Mouse (Mus musculus): ENCODE measurements around the gene Il1rapl2.

Gene Il1rapl2

DNA sequence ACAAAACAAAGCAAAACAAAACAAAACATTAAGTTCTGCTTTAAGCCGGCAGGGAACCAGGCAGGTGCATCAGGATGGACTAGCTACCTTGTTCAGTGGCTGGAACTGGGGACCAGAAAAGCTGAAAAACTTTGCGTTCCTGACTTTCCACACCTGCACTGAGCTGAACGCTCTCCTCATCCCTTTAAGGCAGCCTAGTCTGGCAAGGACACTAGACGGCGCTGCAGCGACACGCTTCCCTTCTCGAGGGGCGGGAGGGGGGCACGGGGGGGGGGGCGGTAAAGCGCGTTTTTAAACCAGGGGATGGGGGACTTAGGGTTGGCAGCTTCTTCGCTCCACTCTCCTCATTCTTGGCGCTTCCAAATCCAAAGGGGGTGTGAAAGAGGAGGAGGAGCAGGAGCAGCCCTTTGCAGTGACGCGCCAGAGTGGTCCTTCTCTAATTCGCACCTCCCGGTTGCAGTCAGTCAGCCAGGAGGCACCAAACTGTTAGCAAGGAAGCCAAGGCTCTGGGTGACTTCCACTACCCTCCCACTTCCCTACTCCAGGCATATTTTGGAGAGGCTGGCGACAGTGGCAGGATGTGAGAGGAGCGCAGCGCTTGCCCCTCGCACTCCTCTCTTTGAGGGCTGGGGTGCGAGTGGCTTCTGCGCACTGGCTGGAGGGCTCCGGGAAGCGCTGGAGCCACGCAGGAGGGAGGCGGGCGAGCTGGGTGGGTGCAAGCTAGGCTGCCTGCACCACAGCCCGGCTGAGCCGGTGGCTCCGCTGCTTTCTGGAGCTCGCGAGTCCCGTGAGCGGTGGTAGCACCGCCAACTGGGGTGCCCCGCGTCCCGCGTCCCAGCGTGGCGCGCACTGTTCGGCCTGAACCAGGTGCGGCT is at the start of gene Il1rapl2:
TSS of gene Il1rapl2 (plus strand) at position 288 of the 875 bp plus-strand sequence.
- CTCF ChIA-PET: interaction anchor here (0.6 kb wide), 1 partner anchor 977 kb away, joined by 3 read pairs; no protein-coding TSS in a partner anchor

DNA sequence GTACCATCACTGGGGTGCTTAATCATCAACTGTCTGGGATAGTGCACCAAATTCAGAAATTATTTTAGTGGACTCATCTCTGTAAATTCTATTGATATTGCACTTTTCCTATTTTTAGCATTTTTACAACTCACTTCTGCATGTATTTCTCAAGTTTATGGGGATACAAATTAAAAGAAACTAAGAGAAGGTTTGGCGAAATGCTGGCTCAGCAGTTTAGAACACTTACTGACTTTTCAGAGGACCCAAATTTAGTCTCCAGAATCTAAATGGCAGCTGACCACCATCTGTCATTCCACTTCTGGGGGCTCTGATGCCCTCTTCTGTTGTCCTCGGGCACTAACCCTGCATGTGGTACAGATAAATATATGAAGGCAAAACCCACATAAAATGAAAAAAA is 22.1 kb upstream of the Il1rapl2 start:
- CTCF ChIA-PET: no interaction called here

GRCm38 (mm10) chrX:137569472-137570188 is 778 bp upstream of the Il1rapl2 start:
- CTCF ChIA-PET: interaction anchor here (0.6 kb wide), 1 partner anchor 978 kb away, joined by 3 read pairs; no protein-coding TSS in a partner anchor

GRCm38 (mm10) chrX:137582656-137583055 is 12.2 kb downstream of the Il1rapl2 start:
- CTCF ChIA-PET: no interaction called here

- CTCF ChIA-PET: no interaction called here
These were observed 50.3 kb downstream of the Il1rapl2 start for GRCm38 (mm10) chrX:137620697-137621096.

DNA sequence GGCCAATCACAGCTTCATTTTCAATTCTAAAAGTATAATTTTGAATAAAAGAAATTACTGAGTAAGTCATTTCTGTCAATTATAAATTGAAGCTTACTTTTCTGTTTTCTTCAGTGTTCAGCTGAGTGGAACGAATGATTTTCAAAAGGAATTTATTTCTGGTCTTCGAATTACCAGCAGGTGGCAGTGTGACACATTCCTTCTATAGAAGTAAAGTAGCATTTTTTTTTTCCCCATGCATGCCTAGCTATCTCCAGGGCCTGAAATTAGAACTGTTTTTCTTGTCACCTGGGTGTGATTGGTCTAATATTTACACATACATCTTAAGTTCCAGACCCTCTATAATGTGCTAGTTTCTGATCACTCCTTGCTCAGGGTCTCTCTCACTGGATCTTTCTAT is 96.6 kb downstream of the Il1rapl2 start:
- CTCF ChIA-PET: no interaction called here

DNA sequence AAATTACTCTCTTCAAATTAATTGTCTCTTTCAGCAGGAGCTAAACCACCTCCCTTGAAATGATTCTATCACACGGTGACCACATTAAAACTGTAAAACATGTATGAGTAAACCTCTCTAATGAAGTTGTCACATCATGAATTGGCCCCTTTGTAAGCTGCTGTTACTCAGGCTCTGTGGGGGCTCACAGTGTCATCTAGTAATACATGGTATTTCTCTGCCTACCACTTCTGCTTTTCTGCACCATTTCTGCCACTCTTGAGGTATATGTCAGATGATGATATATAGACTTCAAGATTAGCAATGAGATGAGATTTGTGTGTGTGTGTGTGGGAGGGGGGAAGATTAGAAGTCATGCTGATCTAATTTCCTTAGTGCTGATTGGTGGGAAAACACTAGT is 117.6 kb downstream of the Il1rapl2 start:
- CTCF ChIA-PET: no interaction called here

GRCm38 (mm10) chrX:137700006-137700405 is 129.6 kb downstream of the Il1rapl2 start:
- CTCF ChIA-PET: no interaction called here

DNA sequence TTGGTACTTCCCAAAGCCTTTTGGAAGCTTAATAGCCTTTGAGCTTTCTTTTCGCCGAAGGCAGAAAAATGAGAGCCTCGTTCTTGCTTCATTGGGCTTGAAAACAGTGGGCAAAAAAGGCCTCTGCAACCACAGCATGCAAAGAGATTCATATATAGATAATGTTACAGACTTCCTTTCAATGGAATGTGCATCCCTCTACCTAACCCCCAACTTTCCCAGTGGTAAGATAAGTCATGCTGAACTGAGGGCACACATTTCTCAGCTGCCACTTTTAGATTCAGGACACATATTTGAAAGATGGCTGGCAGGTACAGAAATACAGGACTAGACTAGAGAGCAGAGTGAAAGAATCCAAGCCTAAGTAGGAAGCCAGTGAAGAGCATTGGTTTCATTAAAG is 185.1 kb downstream of the Il1rapl2 start:
- CTCF ChIA-PET: no interaction called here

DNA sequence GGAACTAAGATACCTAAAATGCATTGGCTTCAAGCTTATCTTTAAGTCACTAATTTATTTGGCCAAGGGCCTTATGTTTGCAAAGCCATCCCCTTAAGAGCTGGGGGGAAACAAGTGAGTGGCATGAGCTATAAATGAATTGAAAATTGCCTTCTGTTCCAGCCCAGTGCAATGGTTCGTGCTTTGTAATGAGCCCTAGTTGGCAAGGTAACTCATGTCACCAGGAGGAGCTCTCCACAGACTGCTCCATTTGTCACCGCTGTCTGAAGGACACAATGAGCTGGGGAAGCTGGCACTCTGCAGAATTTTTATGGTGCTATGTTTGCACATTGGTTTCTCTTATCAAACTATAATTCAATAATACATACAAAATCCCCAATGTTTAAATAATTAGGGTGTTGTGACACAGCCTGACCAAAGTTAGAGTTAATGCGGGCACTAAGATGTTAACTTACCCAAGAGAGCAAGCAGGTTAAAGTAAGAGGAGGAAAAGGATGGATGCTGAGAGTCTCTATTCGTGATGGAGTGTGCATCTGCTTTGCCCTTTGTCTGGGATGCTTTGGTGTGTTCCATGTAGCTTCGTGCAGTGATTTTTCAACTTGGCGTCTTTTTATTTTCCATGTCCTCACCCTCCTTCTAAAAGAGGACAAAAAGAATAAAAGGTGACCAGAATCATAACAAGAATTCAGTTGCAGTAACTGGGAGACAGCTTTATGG is 235.2 kb downstream of the Il1rapl2 start:
- CTCF ChIA-PET: no interaction called here

DNA sequence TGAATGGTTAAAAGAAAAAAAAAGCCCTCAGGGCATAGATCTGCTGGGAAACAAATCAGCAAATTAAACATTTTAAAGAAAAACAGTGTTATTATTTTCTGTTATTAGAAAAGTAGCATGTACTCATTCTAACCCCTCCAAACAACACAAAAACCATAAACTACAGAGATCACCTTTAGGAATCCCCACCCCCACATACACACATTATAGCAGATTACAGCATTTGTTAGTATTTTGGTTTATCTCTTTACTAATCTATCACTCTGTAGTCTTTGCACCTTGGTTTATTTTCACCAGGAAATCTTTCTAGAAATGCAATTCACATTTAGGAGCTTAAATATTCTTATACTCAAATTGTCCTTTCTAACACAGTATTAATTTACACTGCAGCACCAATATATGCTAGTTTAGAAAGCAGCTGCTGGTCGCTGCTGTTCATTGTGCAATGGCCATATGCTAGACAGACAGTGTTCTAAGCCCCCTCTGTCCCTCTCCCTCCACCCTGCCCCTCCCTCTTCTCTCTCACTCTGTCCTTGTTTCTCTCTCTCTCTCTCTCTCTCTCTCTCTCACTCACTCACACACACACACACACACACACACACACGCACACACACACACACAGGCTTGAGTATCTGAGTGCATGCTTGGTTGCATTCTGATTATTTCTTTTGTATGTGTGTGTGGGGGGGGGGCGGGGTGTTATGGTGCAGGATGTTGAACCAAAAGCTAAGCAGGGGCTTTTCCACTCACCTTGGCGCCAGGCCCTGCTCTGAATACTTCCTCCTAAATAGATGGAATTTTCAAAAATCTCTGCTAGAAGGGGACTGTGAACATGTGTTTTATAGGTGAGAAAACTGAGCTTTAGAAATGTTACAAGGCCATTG is 236.1 kb downstream of the Il1rapl2 start:
- CTCF ChIA-PET: no interaction called here

DNA sequence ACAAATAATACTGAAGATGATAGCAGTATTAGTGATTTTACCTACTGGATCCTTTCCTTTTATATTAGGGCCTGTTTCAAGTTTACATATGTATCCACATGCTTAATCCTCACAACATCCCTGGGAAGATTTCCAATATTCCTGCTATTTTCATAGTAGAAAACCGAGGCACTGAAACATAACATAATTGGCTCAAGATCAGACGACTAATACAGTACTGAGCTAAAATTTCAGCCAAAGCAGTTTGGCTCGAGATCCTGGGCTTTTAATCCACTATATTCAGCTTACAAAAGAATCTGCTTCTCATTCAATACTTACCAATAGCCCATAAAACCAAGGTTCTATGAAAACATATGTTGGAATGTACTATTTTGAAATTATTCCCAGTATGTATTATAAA is 239.1 kb downstream of the Il1rapl2 start:
- CTCF ChIA-PET: no interaction called here

DNA sequence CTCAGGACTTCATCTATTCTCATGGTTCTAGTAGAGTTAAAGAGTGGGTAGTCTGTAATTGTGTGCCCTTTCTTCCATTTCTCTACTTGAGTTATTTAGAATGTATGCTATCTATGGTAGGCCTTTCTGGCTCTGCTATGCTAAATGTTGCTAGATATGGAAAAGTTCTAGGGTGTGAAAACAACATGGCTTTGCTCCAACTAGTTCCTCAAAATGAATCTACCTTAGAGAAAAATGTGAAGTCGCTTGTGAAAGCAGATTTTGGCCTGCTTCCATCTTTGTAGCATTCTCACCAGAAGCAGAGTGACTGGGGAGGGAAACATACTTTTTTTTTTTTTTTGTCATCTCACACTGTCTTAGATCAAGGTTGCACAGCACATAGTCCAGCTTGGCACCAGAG is 241.7 kb downstream of the Il1rapl2 start:
- CTCF ChIA-PET: no interaction called here

GRCm38 (mm10) chrX:137848936-137849335 is 278.5 kb downstream of the Il1rapl2 start:
- CTCF ChIA-PET: no interaction called here

- CTCF ChIA-PET: interaction anchor here (0.5 kb wide), 1 partner anchor 18 kb away, joined by 3 read pairs; no protein-coding TSS in a partner anchor
These were observed 353.1 kb downstream of the Il1rapl2 start for GRCm38 (mm10) chrX:137923490-137923889.

- CTCF ChIA-PET: no interaction called here
These were observed 356.4 kb downstream of the Il1rapl2 start for GRCm38 (mm10) chrX:137926835-137927234.

DNA sequence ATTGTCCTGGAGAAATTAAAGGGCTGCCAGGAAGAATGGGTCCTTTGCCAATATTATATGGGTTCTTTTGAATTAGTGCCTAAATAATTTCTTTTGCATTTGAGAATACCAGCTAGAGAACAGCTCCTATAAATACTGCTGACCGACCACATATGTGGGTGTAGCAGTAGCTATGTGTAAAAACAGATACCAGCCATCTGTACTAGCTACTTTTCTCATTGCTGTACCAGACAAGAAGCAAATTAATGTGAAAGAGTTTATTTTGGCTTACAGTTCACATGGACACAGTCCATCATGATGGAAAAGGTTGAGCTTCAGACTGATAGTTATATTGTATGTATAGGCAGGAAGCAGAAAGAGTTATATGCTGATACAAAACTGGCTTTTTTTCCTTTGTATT is 377.3 kb downstream of the Il1rapl2 start:
- CTCF ChIA-PET: no interaction called here

GRCm38 (mm10) chrX:137971306-137971705 is 400.9 kb downstream of the Il1rapl2 start:
- CTCF ChIA-PET: no interaction called here

GRCm38 (mm10) chrX:138043113-138043512 is 472.7 kb downstream of the Il1rapl2 start:
- CTCF ChIA-PET: no interaction called here

DNA sequence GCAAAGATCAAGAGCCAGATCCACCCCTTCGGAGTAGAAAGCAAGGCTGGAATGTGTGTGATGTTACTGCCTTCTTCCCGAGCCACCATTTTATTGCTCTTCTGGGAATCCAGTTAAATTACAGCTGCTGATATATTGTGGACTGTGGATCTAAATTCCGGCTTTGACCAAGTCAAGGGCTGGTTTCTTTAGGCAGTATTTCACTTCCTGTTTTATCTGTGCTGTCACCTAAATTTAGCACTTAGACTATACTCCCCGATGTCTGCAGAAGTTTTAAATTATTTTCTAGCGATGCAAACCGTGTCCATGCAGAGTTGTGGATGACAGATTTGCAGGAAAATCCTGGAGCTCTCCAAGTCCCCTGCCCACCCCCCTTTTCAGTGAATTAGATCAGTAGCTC is 533.5 kb downstream of the Il1rapl2 start:
- CTCF ChIA-PET: no interaction called here

DNA sequence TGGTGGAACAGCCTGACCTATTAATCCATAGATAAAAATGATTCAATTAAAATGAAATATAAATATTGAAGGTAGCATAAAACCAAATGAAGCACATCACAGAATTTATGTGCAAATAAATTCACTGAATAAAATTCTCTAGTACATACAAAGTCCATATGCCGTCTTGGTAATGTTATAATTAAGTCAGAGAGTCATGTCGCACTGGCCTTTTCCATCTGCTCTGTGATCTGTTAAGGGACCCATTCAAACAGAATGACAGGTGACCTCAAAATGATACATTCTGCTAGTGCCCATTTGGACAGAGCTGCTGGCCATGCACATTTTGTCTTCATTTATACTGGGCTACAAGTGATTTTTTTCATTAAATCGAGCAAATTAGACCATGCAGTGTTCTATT is 534.3 kb downstream of the Il1rapl2 start:
- CTCF ChIA-PET: no interaction called here
